Mouse (Mus musculus) Patski (cell line): ENCODE results near the gene Begain. TPM values are rescaled to one million over a fixed set of nuclear protein-coding genes. Genes with fewer than 3 reads are reported as not detected.

Experiments
- ATAC-seq: fragments of 100-300 bp; one replicate; pipeline ENCODE4 v1.8.0; 2021
- CTCF ChIA-PET: fragments of 350-600 bp; sonication (Branson Sonifier 250); formaldehyde crosslinking; loops from one replicate; lab custom pipeline; 2022; ENCODE audit warnings: inconsistent platforms; lab: Charles Lee
- POLR2A ChIA-PET: fragments of 350-600 bp; sonication (Branson Sonifier 250); formaldehyde crosslinking; loops from one replicate; lab custom pipeline; 2022; ENCODE audit warnings: antibody characterized with exemption, inconsistent platforms; lab: Charles Lee
- DNase-seq: peaks from one replicate; pipeline ENCODE4 v3.0.0-alpha.2; 2011; ENCODE audit warnings: low read depth, low spot score
- H3K27me3 ChIP-seq: fragments of 371-371 bp; one replicate; pipeline ENCODE4 v1.5.1; 2021
- CTCF ChIP-seq: fragments of 100-300 bp; IDR thresholded peaks from one replicate; pipeline ENCODE4 v1.5.1; 2021
- in situ Hi-C: fragments of 300-500 bp; cut with MboI; formaldehyde crosslinking; loops from 3 replicates; pipeline ENCODE4 v1.11.1; 2018; ENCODE audit warnings: low pct_unique_long_range_greater_than_20kb, mixed read lengths
- polyA plus RNA-seq: library from polyadenylated mRNA; unstranded; gene quantifications from one replicate; pipeline ENCODE4 v1.2.3, GENCODE M21; 2021

Gene Begain
- polyA plus RNA-seq, 1 experiment from 2014 or later: 0.28 TPM

GRCm38 (mm10) chr12:109053020-109053806 lies 14.8 kb downstream of the Begain start:
- in situ Hi-C loops: no loop called here
- ChIA-PET CTCF (no interaction called here), POLR2A (no interaction called here)
- TF ChIP-seq CTCF: no peak
- DNase-seq: no peak
- peaks cover 38% of the 10 kb centered on the region for H3K27me3 ChIP-seq
- no peak for ATAC-seq

- no peak for TF ChIP-seq CTCF
- CTCF ChIA-PET: no interaction called here
- in situ Hi-C loops: no loop called here
- POLR2A ChIA-PET: no interaction called here
- DNase-seq: no peak
- peaks cover 24% of the 10 kb centered on the region for H3K27me3 ChIP-seq
- no peak for ATAC-seq
These were observed 18.1 kb downstream of the Begain start for GRCm38 (mm10) chr12:109049949-109050348.

- POLR2A ChIA-PET: no interaction called here
- TF ChIP-seq CTCF: no peak
- CTCF ChIA-PET: no interaction called here
- ATAC-seq: no peak
- DNase-seq: no peak
- peaks cover 5% of the 10 kb centered on the region for H3K27me3 ChIP-seq
- in situ Hi-C loops: no loop called here
These were observed 22.4 kb downstream of the Begain start for GRCm38 (mm10) chr12:109045581-109045980.

GRCm38 (mm10) chr12:109044497-109044896 lies 23.5 kb downstream of the Begain start:
- CTCF ChIA-PET: interaction anchor here (0.7 to 1.1 kb wide), 2 partner anchors 12 to 23 kb away, joined by 3 read pairs; no protein-coding TSS in a partner anchor
- no peak for TF ChIP-seq CTCF
- H3K27me3 ChIP-seq: peaks cover 5% of the 10 kb centered on the region
- in situ Hi-C loops: no loop called here
- POLR2A ChIA-PET: no interaction called here
- ATAC-seq: no peak
- DNase-seq: peak; percentile 1

GRCm38 (mm10) chr12:109039311-109039710 lies 28.7 kb downstream of the Begain start:
- no peak for ATAC-seq
- DNase-seq: no peak
- in situ Hi-C loops: no loop called here
- H3K27me3 ChIP-seq: peaks cover 5% of the 10 kb centered on the region
- ChIA-PET POLR2A (interaction anchor here (0.9 kb wide), 1 partner anchor 17 kb away, joined by 3 read pairs; no protein-coding TSS in a partner anchor), CTCF (no interaction called here)
- TF ChIP-seq CTCF: no peak

GRCm38 (mm10) chr12:109038179-109038819 lies 29.7 kb downstream of the Begain start:
- CTCF ChIA-PET: no interaction called here
- ATAC-seq: no peak
- POLR2A ChIA-PET: no interaction called here
- in situ Hi-C loops: no loop called here
- TF ChIP-seq CTCF: no peak
- peaks cover 5% of the 10 kb centered on the region for H3K27me3 ChIP-seq
- no peak for DNase-seq

- DNase-seq: no peak
- in situ Hi-C loops: no loop called here
- CTCF ChIA-PET: no interaction called here
- ATAC-seq: no peak
- POLR2A ChIA-PET: no interaction called here
- no peaks in the 10 kb centered on the region for H3K27me3 ChIP-seq
- TF ChIP-seq CTCF: no peak
These were observed 31.0 kb downstream of the Begain start for GRCm38 (mm10) chr12:109037026-109037425.

- DNase-seq: no peak
- ChIA-PET POLR2A (no interaction called here), CTCF (interaction anchor here (1.0 kb wide), 1 partner anchor 40 kb away, joined by 3 read pairs; no protein-coding TSS in a partner anchor)
- no peaks in the 10 kb centered on the region for H3K27me3 ChIP-seq
- no peak for ATAC-seq
- in situ Hi-C loops: no loop called here
- no peak for TF ChIP-seq CTCF
These were observed 44.2 kb downstream of the Begain start for GRCm38 (mm10) chr12:109023780-109024179.

- ChIA-PET CTCF (no interaction called here), POLR2A (no interaction called here)
- no peak for TF ChIP-seq CTCF
- in situ Hi-C loops: no loop called here
- DNase-seq (no peak), ATAC-seq (no peak)
- H3K27me3 ChIP-seq: no peaks in the 10 kb centered on the region
These were observed 45.1 kb downstream of the Begain start for GRCm38 (mm10) chr12:109022966-109023365.

- ATAC-seq (no peak), DNase-seq (no peak)
- in situ Hi-C loops: no loop called here
- POLR2A ChIA-PET: interaction anchor here (0.7 kb wide), 1 partner anchor 17 kb away, joined by 3 read pairs; no protein-coding TSS in a partner anchor
- CTCF ChIA-PET: interaction anchor here (0.9 kb wide), 1 partner anchor 22 kb away, joined by 3 read pairs; no protein-coding TSS in a partner anchor
- H3K27me3 ChIP-seq: no peaks in the 10 kb centered on the region
- no peak for TF ChIP-seq CTCF
These were observed 45.8 kb downstream of the Begain start for GRCm38 (mm10) chr12:109022181-109022691.
